12 mouse cellular contexts compared by ENCODE assay signal in genomic region chr1:34858671-34859070, GRCm38 (mm10). TPM values are rescaled to one million over a fixed set of nuclear protein-coding genes. Genes with fewer than 3 reads are reported as not detected.
A peak's percentile ranks its signal among the peaks of the same experiment; 100 is the strongest.
DNase-seq lines count a peak whose midpoint lies in the region; ATAC-seq lines count a peak whose summit lies in the region.
"Had no signal": no experiment of that assay in that cellular context is flagged by ENCODE, and none has a peak within 500 bp of the region (broad histone marks: within the 10 kb centered on the region; RNA-seq: fewer than 3 reads in every experiment).

No protein-coding gene starts in this region.

- DNase-seq in liver, embryonic 11.5 days (ENCODE audit: low spot score) = no peak
- peak; percentile 85 for DNase-seq in large intestine, adult 2 months (ENCODE audit: low read depth, low spot score)
- DNase-seq in spleen, postnatal 36 days (ENCODE audit: low spot score in 2 of 2) = peak; percentile 69 to 74
- no peak for DNase-seq in layer of hippocampus, postnatal 14 days (ENCODE audit: low spot score in 2 of 2)
- no peak for DNase-seq in right cerebral cortex, postnatal 14 days
- DNase-seq in heart, embryonic 10.5 days (ENCODE audit: low spot score) = no peak
- DNase-seq: cerebellum, adult 2 months had no signal

- H3K4me3 ChIP-seq in liver, embryonic 12.5 days = no peak overlapping the region
- H3K4me3 ChIP-seq in liver, embryonic 11.5 days (ENCODE audit: low read depth, low read length) = no peak overlapping the region
- no peak overlapping the region for H3K4me3 ChIP-seq in brown adipose tissue, adult 24 weeks (ENCODE audit: insufficient read depth, low read depth, low read length)
- no peak overlapping the region for H3K4me3 ChIP-seq in heart, embryonic 10.5 days
- H3K4me3 ChIP-seq: embryonic facial prominence, embryonic 12.5 days; megakaryocyte, embryonic 14.5 days; neural tube, embryonic 12.5 days had no signal

- H3K4me2 ChIP-seq in liver, embryonic 12.5 days = no peak overlapping the region
- H3K4me2 ChIP-seq in liver, embryonic 11.5 days = no peak overlapping the region
- H3K4me2 ChIP-seq: embryonic facial prominence, embryonic 12.5 days; neural tube, embryonic 12.5 days had no signal

- ATAC-seq in liver, embryonic 12.5 days = 0 out of 2 replicates have a peak, but pooled peaks have one; percentile 40
- no peak for ATAC-seq in liver, embryonic 11.5 days (replicated peaks; ENCODE audit: low FRiP score)

- 0 out of 2 replicates have a peak, but pooled peaks cover 4% of the 10 kb centered on the region for H3K4me1 ChIP-seq in liver, embryonic 12.5 days
- no peaks in the 10 kb centered on the region for H3K4me1 ChIP-seq in liver, embryonic 11.5 days (replicated peaks; ENCODE audit: control insufficient read depth, insufficient read depth, low read length)
- peaks cover 2% of the 10 kb centered on the region; the same call in 1 of the 2 replicates for H3K4me1 ChIP-seq in brown adipose tissue, adult 24 weeks (ENCODE audit: control insufficient read depth, insufficient read depth, insufficient read length, low read length)
- H3K4me1 ChIP-seq in heart, embryonic 10.5 days = 0 out of 2 replicates have a peak, but pooled peaks cover 14% of the 10 kb centered on the region
- H3K4me1 ChIP-seq: embryonic facial prominence, embryonic 12.5 days; neural tube, embryonic 12.5 days had no signal

- WGBS in liver, embryonic 12.5 days (ENCODE audit: insufficient replicate concordance) = 37% methylated on average over 5 of the region's 5 CpGs
- 57% methylated on average over 5 of the region's 5 CpGs for WGBS in liver, embryonic 11.5 days
- 21% methylated on average over 5 of the region's 5 CpGs for WGBS in large intestine, adult 2 months
- WGBS in heart, embryonic 10.5 days = 72% methylated on average over 5 of the region's 5 CpGs

- H3K27ac ChIP-seq in liver, embryonic 12.5 days = no peak overlapping the region
- no peak overlapping the region for H3K27ac ChIP-seq in liver, embryonic 11.5 days (ENCODE audit: low read depth, low read length)
- peak overlapping the region; percentile 15; the same call in 1 of the 2 replicates for H3K27ac ChIP-seq in brown adipose tissue, adult 24 weeks (replicated peaks; ENCODE audit: low read depth, low read length)
- no peak overlapping the region for H3K27ac ChIP-seq in heart, embryonic 10.5 days
- H3K27ac ChIP-seq: embryonic facial prominence, embryonic 12.5 days; neural tube, embryonic 12.5 days had no signal

- no peaks in the 10 kb centered on the region for H3K9me3 ChIP-seq in liver, embryonic 12.5 days (replicated peaks)
- H3K9me3 ChIP-seq in liver, embryonic 11.5 days (ENCODE audit: control insufficient read depth, low read length) = no peaks in the 10 kb centered on the region
- H3K9me3 ChIP-seq in heart, embryonic 10.5 days = no peaks in the 10 kb centered on the region
- H3K9me3 ChIP-seq: embryonic facial prominence, embryonic 12.5 days; megakaryocyte, embryonic 14.5 days; neural tube, embryonic 12.5 days had no signal

- H3K36me3 ChIP-seq in liver, embryonic 12.5 days = peaks cover 16% of the 10 kb centered on the region
- peaks cover 5% of the 10 kb centered on the region; the same call in 1 of the 2 replicates for H3K36me3 ChIP-seq in liver, embryonic 11.5 days (ENCODE audit: control insufficient read depth, insufficient read depth, low read length)
- H3K36me3 ChIP-seq in heart, embryonic 10.5 days = peaks cover 23% of the 10 kb centered on the region
- H3K36me3 ChIP-seq: embryonic facial prominence, embryonic 12.5 days had no signal

- H3K9ac ChIP-seq in liver, embryonic 12.5 days = no peak overlapping the region
- H3K9ac ChIP-seq in liver, embryonic 11.5 days (ENCODE audit: low read depth, low read length) = no peak overlapping the region
- H3K9ac ChIP-seq: embryonic facial prominence, embryonic 12.5 days; neural tube, embryonic 12.5 days had no signal

- no peaks in the 10 kb centered on the region for H3K27me3 ChIP-seq in liver, embryonic 12.5 days (replicated peaks)
- H3K27me3 ChIP-seq in liver, embryonic 11.5 days (replicated peaks; ENCODE audit: control insufficient read depth, insufficient read depth, low read length) = no peaks in the 10 kb centered on the region
- H3K27me3 ChIP-seq in heart, embryonic 10.5 days (ENCODE audit: insufficient read depth, poor library complexity, severe bottlenecking) = no peaks in the 10 kb centered on the region
- H3K27me3 ChIP-seq: embryonic facial prominence, embryonic 12.5 days; megakaryocyte, embryonic 14.5 days; neural tube, embryonic 12.5 days had no signal

RNA-seq across cellular contexts. Expression of gene Plekhb2, which starts 8.9 kb away (rescaled TPM):
- 12.5 and 13.3 TPM in 2 replicates for polyA plus RNA-seq in liver, embryonic 12.5 days (2016; fragmentation: Nextera tagmentation; extraction: Ambion mirVana)
- 18.0 and 19.5 TPM in 2 replicates for polyA plus RNA-seq in liver, embryonic 11.5 days (2014; fragmentation: Nextera tagmentation; extraction: Ambion mirVana)
- polyA plus RNA-seq in brown adipose tissue, adult 24 weeks (2012; ENCODE audit: insufficient read depth, insufficient read length, missing spikeins) = 52.5 and 62.4 TPM in 2 replicates
- polyA plus RNA-seq in large intestine, adult 2 months (2012; rRNA removed) = 157 and 219 TPM in 2 replicates
- total RNA-seq in layer of hippocampus, postnatal 14 days (2021) = 100 to 1,000 TPM; 171 to 180 TPM
- polyA plus RNA-seq in heart, embryonic 10.5 days (2016; fragmentation: Nextera tagmentation; extraction: Ambion mirVana) = 37.8 and 65.1 TPM in 2 replicates

RNA-seq across cellular contexts. Expression of gene Fam168b, which starts 15.8 kb away (rescaled TPM):
- 32.6 and 35.1 TPM in 2 replicates for polyA plus RNA-seq in liver, embryonic 12.5 days (2016; fragmentation: Nextera tagmentation; extraction: Ambion mirVana)
- polyA plus RNA-seq in liver, embryonic 11.5 days (2014; fragmentation: Nextera tagmentation; extraction: Ambion mirVana) = 54.5 and 56.3 TPM in 2 replicates
- polyA plus RNA-seq in brown adipose tissue, adult 24 weeks (2012; ENCODE audit: insufficient read depth, insufficient read length, missing spikeins) = 40.5 and 48.7 TPM in 2 replicates
- 115 and 144 TPM in 2 replicates for polyA plus RNA-seq in large intestine, adult 2 months (2012; rRNA removed)
- total RNA-seq in layer of hippocampus, postnatal 14 days (2021) = 100 to 1,000 TPM; 216 to 228 TPM
- polyA plus RNA-seq in heart, embryonic 10.5 days (2016; fragmentation: Nextera tagmentation; extraction: Ambion mirVana) = 66.7 and 73.6 TPM in 2 replicates

Comparison
In these comparisons a context has a peak if more than half of its experiments do, and no peak if none do; other contexts are left out.
1. DNase-seq: peak in large intestine, adult 2 months (single experiment) and spleen, postnatal 36 days (2 of 2); none in liver, embryonic 11.5 days (single experiment), layer of hippocampus, postnatal 14 days (0 of 2), right cerebral cortex, postnatal 14 days (single experiment) and heart, embryonic 10.5 days (single experiment).